Mouse (Mus musculus): ENCODE measurements at regions not wholly inside any gene's neighbourhood (a gene's known extent, or its start where the extent isn't known, plus 50 kb on each side); places are given as distances from the start of the nearest gene placed in this dataset.

- no peaks in the 10 kb centered on the region for H3K27me3 ChIP-seq (ENCODE audit: control insufficient read depth, insufficient read depth, low read length)
- no peak overlapping the region for H3K4me3 ChIP-seq (ENCODE audit: low read depth, low read length)
- ATAC-seq (ENCODE audit: low FRiP score): no peak
- no peaks in the 10 kb centered on the region for H3K4me1 ChIP-seq (replicated peaks; ENCODE audit: control insufficient read depth, insufficient read depth, low read length)
- DNase-seq (ENCODE audit: low spot score): no peak
- H3K4me2 ChIP-seq (replicated peaks; ENCODE audit: low read depth, low read length): no peak overlapping the region
- no peak overlapping the region for H3K27ac ChIP-seq (ENCODE audit: low read depth, low read length)
- WGBS: 84% methylated on average over 1 of the region's 1 CpGs
- no peaks in the 10 kb centered on the region for H3K9me3 ChIP-seq (ENCODE audit: control insufficient read depth, low read length)
- no peak overlapping the region for H3K9ac ChIP-seq (ENCODE audit: low read depth, low read length)
- no peaks in the 10 kb centered on the region for H3K36me3 ChIP-seq (ENCODE audit: control insufficient read depth, insufficient read depth, low read length)
Measured at GRCm38 (mm10) chr4:64684654-64685053, 439.3 kb upstream of the Pappa start.

GRCm38 (mm10) chr4:64696134-64696533 is 427.8 kb upstream of the Pappa start:
- Histone ChIP-seq H3K9ac (ENCODE audit: low read depth, low read length) (no peak overlapping the region), H3K4me2 (replicated peaks; ENCODE audit: low read depth, low read length) (no peak overlapping the region), H3K9me3 (ENCODE audit: control insufficient read depth, low read length) (no peaks in the 10 kb centered on the region), H3K27ac (ENCODE audit: low read depth, low read length) (no peak overlapping the region), H3K4me3 (ENCODE audit: low read depth, low read length) (no peak overlapping the region), H3K4me1 (replicated peaks; ENCODE audit: control insufficient read depth, insufficient read depth, low read length) (no peaks in the 10 kb centered on the region), H3K27me3 (ENCODE audit: control insufficient read depth, insufficient read depth, low read length) (no peaks in the 10 kb centered on the region), H3K36me3 (ENCODE audit: control insufficient read depth, insufficient read depth, low read length) (no peaks in the 10 kb centered on the region)
- 31% methylated on average over 1 of the region's 1 CpGs for WGBS
- no peak for ATAC-seq (ENCODE audit: low FRiP score)
- DNase-seq (ENCODE audit: low spot score): peak; percentile 3

GRCm38 (mm10) chr4:64723296-64723695 is 400.7 kb upstream of the Pappa start:
- H3K36me3 ChIP-seq (ENCODE audit: control insufficient read depth, insufficient read depth, low read length): no peaks in the 10 kb centered on the region
- 58% methylated on average over 3 of the region's 3 CpGs for WGBS
- no peaks in the 10 kb centered on the region for H3K27me3 ChIP-seq (ENCODE audit: control insufficient read depth, insufficient read depth, low read length)
- DNase-seq (ENCODE audit: low spot score) (no peak), ATAC-seq (ENCODE audit: low FRiP score) (no peak)
- H3K9me3 ChIP-seq (ENCODE audit: control insufficient read depth, low read length): no peaks in the 10 kb centered on the region
- no peak overlapping the region for H3K4me2 ChIP-seq (replicated peaks; ENCODE audit: low read depth, low read length)
- H3K4me1 ChIP-seq (replicated peaks; ENCODE audit: control insufficient read depth, insufficient read depth, low read length): no peaks in the 10 kb centered on the region
- no peak overlapping the region for H3K27ac ChIP-seq (ENCODE audit: low read depth, low read length)
- no peak overlapping the region for H3K4me3 ChIP-seq (ENCODE audit: low read depth, low read length)
- H3K9ac ChIP-seq (ENCODE audit: low read depth, low read length): no peak overlapping the region

GRCm38 (mm10) chr4:64724851-64725250 is 399.1 kb upstream of the Pappa start:
- no peaks in the 10 kb centered on the region for H3K9me3 ChIP-seq (ENCODE audit: control insufficient read depth, low read length)
- ATAC-seq (ENCODE audit: low FRiP score): no peak
- H3K36me3 ChIP-seq (ENCODE audit: control insufficient read depth, insufficient read depth, low read length): no peaks in the 10 kb centered on the region
- 74% methylated on average over 1 of the region's 1 CpGs for WGBS
- H3K4me2 ChIP-seq (replicated peaks; ENCODE audit: low read depth, low read length): no peak overlapping the region
- no peaks in the 10 kb centered on the region for H3K4me1 ChIP-seq (replicated peaks; ENCODE audit: control insufficient read depth, insufficient read depth, low read length)
- no peak overlapping the region for H3K27ac ChIP-seq (ENCODE audit: low read depth, low read length)
- no peaks in the 10 kb centered on the region for H3K27me3 ChIP-seq (ENCODE audit: control insufficient read depth, insufficient read depth, low read length)
- no peak overlapping the region for H3K4me3 ChIP-seq (ENCODE audit: low read depth, low read length)
- DNase-seq (ENCODE audit: low spot score): no peak
- H3K9ac ChIP-seq (ENCODE audit: low read depth, low read length): no peak overlapping the region

GRCm38 (mm10) chr4:64755986-64756385 is 368.0 kb upstream of the Pappa start:
- H3K4me2 ChIP-seq (replicated peaks; ENCODE audit: low read depth, low read length): no peak overlapping the region
- 64% methylated on average over 4 of the region's 4 CpGs for WGBS
- no peak overlapping the region for H3K27ac ChIP-seq (ENCODE audit: low read depth, low read length)
- DNase-seq (ENCODE audit: low spot score): peak; percentile 10
- ATAC-seq (ENCODE audit: low FRiP score): no peak
- H3K4me1 ChIP-seq (replicated peaks; ENCODE audit: control insufficient read depth, insufficient read depth, low read length): no peaks in the 10 kb centered on the region
- H3K27me3 ChIP-seq (ENCODE audit: control insufficient read depth, insufficient read depth, low read length): no peaks in the 10 kb centered on the region
- H3K9me3 ChIP-seq (ENCODE audit: control insufficient read depth, low read length): no peaks in the 10 kb centered on the region
- no peak overlapping the region for H3K9ac ChIP-seq (ENCODE audit: low read depth, low read length)
- H3K4me3 ChIP-seq (ENCODE audit: low read depth, low read length): no peak overlapping the region
- no peaks in the 10 kb centered on the region for H3K36me3 ChIP-seq (ENCODE audit: control insufficient read depth, insufficient read depth, low read length)

- no peaks in the 10 kb centered on the region for H3K9me3 ChIP-seq (ENCODE audit: control insufficient read depth, low read length)
- no peak for ATAC-seq (ENCODE audit: low FRiP score)
- 61% methylated on average over 1 of the region's 1 CpGs for WGBS
- H3K9ac ChIP-seq (ENCODE audit: low read depth, low read length): no peak overlapping the region
- H3K27ac ChIP-seq (ENCODE audit: low read depth, low read length): no peak overlapping the region
- no peak overlapping the region for H3K4me3 ChIP-seq (ENCODE audit: low read depth, low read length)
- no peak overlapping the region for H3K4me2 ChIP-seq (replicated peaks; ENCODE audit: low read depth, low read length)
- H3K4me1 ChIP-seq (replicated peaks; ENCODE audit: control insufficient read depth, insufficient read depth, low read length): no peaks in the 10 kb centered on the region
- DNase-seq (ENCODE audit: low spot score): no peak
- no peaks in the 10 kb centered on the region for H3K36me3 ChIP-seq (ENCODE audit: control insufficient read depth, insufficient read depth, low read length)
- no peaks in the 10 kb centered on the region for H3K27me3 ChIP-seq (ENCODE audit: control insufficient read depth, insufficient read depth, low read length)
Measured at GRCm38 (mm10) chr4:64768610-64769009, 355.4 kb upstream of the Pappa start.

GRCm38 (mm10) chr4:64803886-64804285 is 320.1 kb upstream of the Pappa start:
- ATAC-seq (ENCODE audit: low FRiP score) (no peak), DNase-seq (ENCODE audit: low spot score) (no peak)
- Histone ChIP-seq H3K27me3 (ENCODE audit: control insufficient read depth, insufficient read depth, low read length) (no peaks in the 10 kb centered on the region), H3K9ac (ENCODE audit: low read depth, low read length) (no peak overlapping the region), H3K36me3 (ENCODE audit: control insufficient read depth, insufficient read depth, low read length) (no peaks in the 10 kb centered on the region), H3K9me3 (ENCODE audit: control insufficient read depth, low read length) (no peaks in the 10 kb centered on the region), H3K4me1 (replicated peaks; ENCODE audit: control insufficient read depth, insufficient read depth, low read length) (no peaks in the 10 kb centered on the region), H3K4me3 (ENCODE audit: low read depth, low read length) (no peak overlapping the region), H3K27ac (ENCODE audit: low read depth, low read length) (no peak overlapping the region), H3K4me2 (replicated peaks; ENCODE audit: low read depth, low read length) (no peak overlapping the region)
- 95% methylated on average over 7 of the region's 7 CpGs for WGBS

- H3K9ac ChIP-seq (ENCODE audit: low read depth, low read length): no peak overlapping the region
- H3K4me1 ChIP-seq (replicated peaks; ENCODE audit: control insufficient read depth, insufficient read depth, low read length): no peaks in the 10 kb centered on the region
- no peaks in the 10 kb centered on the region for H3K9me3 ChIP-seq (ENCODE audit: control insufficient read depth, low read length)
- ATAC-seq (ENCODE audit: low FRiP score) (no peak), DNase-seq (ENCODE audit: low spot score) (peak; percentile 12)
- no peaks in the 10 kb centered on the region for H3K27me3 ChIP-seq (ENCODE audit: control insufficient read depth, insufficient read depth, low read length)
- no peak overlapping the region for H3K4me2 ChIP-seq (replicated peaks; ENCODE audit: low read depth, low read length)
- no peak overlapping the region for H3K27ac ChIP-seq (ENCODE audit: low read depth, low read length)
- H3K4me3 ChIP-seq (ENCODE audit: low read depth, low read length): no peak overlapping the region
- WGBS: 80% methylated on average over 2 of the region's 2 CpGs
- no peaks in the 10 kb centered on the region for H3K36me3 ChIP-seq (ENCODE audit: control insufficient read depth, insufficient read depth, low read length)
Measured at GRCm38 (mm10) chr4:64804996-64805395, 319.0 kb upstream of the Pappa start.

GRCm38 (mm10) chr4:64807148-64807547 is 316.8 kb upstream of the Pappa start:
- Histone ChIP-seq H3K36me3 (ENCODE audit: control insufficient read depth, insufficient read depth, low read length) (no peaks in the 10 kb centered on the region), H3K27me3 (ENCODE audit: control insufficient read depth, insufficient read depth, low read length) (no peaks in the 10 kb centered on the region), H3K4me3 (ENCODE audit: low read depth, low read length) (no peak overlapping the region), H3K9ac (ENCODE audit: low read depth, low read length) (no peak overlapping the region), H3K9me3 (ENCODE audit: control insufficient read depth, low read length) (no peaks in the 10 kb centered on the region), H3K27ac (ENCODE audit: low read depth, low read length) (no peak overlapping the region), H3K4me1 (replicated peaks; ENCODE audit: control insufficient read depth, insufficient read depth, low read length) (no peaks in the 10 kb centered on the region), H3K4me2 (replicated peaks; ENCODE audit: low read depth, low read length) (no peak overlapping the region)
- DNase-seq (ENCODE audit: low spot score) (no peak), ATAC-seq (ENCODE audit: low FRiP score) (no peak)
- WGBS: 84% methylated on average over 1 of the region's 1 CpGs

Data from hindbrain, embryonic 11.5 days (tissue).